Mouse (Mus musculus) Muller cell, postnatal 12 days (primary cell): ENCODE data around the gene Endog.
A peak's percentile ranks its signal among the peaks of the same experiment; 100 is the strongest.
"Not testable (repeated sequence)": the region's sequence is repeated elsewhere in the genome, so short reads cannot be mapped to it uniquely, and the experiment has no call there.

Experiments used
- DNase-seq: peaks from one replicate; pipeline ENCODE4 v3.0.0-alpha.2; 2015; ENCODE audit errors: inconsistent ontology term

Endog gene

DNA sequence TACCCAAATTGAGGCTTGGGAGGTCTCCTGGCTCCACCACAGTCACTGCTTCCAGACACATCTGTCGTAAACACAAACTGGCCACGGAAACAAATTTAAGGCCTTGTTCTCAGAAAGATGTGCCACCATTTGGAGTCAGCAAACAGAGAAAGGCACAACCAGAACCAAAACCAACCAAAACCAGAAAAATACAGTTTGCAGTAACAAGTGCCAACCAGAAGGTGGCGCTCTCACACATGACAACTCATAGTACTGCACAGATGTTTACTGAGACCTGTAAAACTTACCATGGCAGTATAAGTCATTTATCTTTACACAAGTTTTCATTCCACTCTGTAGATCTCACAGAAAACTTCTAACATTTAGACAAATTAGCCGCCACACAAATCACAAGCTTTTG, 4.6 kb upstream of the Endog start:
- no peak for DNase-seq

DNA sequence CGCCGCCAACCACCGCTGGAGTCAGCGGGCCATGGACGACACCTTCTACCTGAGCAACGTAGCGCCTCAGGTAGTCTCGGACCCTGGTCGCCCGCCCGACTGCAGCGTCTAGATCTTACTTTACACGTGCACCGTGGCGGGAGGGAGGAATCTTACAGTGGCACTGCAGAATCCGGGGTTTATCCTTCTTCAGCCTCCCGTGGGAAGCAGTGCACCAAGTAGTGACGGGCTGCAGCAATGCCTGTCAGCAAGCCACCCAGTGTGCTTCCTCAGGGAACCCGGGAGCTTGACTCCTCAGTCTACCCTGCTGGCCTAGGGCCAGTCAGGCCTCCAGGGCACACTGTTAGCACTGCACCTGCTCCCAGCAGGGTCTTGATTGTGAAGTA, 697 bp downstream of the Endog start:
- no peak for DNase-seq

DNA sequence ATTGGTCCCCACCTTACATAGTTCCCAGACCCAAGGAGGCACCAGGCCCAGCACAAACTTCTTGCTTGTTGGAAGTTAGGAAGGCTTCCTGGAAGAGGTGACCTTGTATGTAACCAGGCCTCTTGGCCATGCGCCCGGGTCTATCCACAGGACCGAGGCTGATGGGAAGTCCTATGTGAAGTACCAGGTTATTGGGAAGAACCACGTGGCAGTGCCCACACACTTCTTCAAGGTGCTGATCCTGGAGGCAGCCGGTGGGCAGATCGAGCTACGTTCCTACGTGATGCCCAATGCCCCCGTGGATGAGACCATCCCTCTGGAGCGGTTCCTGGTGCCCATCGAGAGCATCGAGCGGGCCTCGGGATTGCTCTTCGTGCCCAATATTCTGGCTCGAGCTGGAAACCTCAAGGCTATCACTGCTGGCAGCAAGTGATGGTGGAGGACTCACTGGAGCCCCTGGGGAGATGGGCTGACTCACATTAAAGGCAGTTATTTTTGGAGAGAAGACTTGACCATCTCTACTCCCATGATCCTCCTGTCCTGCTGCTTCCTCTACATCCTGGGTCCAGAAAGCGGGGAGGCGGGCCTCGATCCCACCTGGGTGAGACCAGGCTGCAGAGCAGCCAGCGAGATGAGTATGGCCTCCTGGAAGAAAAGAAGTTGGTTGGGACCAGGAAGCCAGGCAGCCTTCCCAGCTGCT, 2.4 kb downstream of the Endog start:
- no peak for DNase-seq

DNA sequence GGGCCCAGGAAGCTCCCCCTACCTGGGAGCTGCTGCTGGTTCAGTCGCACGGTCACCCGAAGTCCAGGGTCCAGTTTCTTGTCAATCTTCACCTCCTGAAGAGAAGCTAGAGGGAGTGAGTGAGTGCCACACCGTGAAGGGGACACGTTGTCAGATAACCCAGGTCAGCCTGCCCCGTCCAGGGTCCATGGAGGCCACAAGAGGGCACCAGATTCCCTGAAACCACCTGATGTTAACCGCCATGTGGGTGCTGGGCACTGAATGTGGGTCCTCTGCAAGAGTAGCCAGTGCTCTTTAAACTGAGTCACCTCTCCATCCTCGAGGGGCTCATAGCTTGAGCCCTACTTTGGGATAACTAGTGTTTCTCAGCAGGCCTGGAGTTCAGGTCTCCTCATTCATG, 4.6 kb downstream of the Endog start:
- DNase-seq, result no peak

DNA sequence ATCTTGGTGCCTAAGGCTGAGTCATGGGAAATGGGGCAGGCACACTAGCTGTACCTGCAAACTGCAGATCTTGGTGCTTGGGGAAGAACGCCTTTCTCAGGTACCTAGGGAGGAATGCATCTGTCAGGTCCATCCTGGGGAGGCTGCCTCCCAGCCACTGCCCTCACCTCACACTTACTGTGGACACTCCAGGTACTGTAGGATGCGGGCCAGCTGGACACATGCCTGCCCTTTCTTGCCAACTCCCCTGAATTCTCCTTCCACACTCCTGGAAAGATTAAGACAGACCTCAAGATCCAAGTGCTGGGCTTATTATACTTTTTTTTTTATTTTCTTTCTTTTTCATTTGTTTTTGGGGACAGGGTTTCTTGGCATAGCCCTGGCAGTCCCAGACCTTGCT, 5.3 kb downstream of the Endog start:
- DNase-seq, result no peak

DNA sequence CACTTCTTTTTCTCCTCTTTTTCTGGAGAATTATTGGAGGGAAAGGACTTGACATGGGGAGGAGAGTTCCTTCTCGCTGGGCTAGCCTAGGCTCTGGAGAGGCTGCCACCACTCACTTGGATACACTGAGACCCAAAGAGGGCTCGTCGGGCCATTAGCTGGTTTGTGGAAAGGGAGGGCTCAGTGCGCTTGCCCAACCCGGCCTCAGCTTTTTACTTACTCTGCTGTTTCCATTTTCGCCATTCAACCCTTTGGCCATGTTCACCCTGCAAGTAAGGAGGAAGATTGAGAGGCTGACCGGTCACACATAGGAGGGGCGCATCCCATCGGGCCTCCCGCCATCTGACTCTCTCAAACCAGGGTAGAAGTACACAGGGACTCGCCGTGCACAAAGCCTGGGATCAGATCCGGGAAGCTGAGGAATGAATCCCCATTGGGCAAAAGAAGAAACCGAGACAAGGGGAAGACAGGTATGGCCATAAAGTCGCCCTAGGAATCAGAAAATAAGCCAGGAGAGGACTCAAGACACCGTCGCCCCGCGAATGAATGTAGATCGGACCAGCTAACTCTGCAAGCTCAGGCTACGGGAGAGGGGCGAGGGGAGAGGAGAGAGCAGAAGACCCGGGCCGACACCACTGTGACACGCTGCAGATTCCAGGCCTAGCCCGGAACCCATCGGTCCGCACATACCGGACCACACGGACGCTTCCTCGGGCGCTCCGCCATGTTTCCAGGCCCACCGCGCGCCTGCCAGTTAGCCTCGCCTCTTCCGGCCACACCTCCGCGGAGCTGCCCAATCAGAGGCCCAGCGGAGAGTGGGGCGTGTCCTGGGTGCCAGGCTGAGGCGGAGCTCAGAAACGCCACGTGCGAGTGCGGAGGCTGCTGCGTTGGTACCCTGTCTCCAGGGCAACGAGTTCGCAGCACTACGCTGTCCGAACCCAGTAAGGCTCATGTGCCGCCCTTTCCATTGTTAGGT, 6.7 kb downstream of the Endog start, which contains the start of gene Spout1:
Gene Spout1, minus strand, starts transcription at position 760 of the 976 bp plus-strand sequence.
- peak; percentile 97 for DNase-seq

DNA sequence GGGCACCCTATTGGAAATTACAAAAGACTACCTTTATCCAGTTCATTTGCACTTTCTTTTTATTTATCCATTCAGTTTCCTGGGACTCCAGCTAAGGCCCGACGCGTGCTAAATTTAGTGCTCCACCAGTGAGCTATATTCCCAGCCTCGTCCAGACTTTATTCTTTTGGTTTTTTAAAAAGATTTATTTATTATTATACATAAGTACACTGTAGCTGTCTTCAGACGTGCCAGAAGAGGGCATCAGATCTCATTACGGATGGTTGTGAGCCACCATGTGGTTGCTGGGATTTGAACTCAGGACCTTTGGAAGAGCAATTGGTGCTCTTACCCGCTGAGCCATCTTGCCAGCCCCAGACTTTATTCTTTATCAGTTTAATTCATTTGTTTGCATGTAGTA, 7.4 kb downstream of the Endog start:
- not testable (repeated sequence) for DNase-seq

DNA sequence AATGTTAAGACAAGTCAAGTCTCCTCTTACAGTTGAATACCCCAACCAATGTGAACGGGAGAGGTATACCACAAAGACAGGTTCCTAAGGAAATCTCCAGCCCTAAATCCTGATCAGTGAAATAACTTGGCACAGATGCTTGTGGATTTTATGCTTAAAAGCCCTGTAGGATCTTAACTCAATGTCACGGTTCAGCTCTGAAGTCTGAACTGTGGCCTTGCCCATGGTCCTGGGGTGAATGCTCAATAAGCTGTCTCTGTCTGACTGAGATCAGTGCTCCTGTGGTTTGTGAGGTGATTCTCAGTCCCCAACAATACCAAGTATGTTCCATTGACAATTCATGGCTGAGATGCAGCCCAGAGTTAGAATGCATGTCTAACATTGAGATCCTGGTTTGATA, 11.1 kb downstream of the Endog start:
- no peak for DNase-seq

DNA sequence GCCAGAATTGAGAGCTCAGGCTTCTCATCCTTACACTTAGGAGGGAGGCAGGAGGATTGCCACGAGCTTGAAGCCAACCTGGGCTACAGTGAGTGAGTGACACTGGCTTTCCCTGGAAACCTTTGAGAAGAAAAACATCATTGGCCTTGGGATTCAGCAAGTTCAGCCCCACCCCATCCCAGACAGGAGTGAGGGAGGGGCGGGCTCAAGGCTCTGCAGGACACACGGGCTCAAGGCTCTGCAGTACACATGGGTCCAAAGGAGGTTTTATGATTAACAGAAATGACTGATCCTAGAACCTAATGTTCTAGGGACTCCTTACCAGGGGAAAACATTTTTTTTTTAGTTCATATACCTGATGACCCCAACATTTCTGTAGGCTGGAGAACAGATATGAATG, 12.4 kb downstream of the Endog start:
- DNase-seq, result no peak

DNA sequence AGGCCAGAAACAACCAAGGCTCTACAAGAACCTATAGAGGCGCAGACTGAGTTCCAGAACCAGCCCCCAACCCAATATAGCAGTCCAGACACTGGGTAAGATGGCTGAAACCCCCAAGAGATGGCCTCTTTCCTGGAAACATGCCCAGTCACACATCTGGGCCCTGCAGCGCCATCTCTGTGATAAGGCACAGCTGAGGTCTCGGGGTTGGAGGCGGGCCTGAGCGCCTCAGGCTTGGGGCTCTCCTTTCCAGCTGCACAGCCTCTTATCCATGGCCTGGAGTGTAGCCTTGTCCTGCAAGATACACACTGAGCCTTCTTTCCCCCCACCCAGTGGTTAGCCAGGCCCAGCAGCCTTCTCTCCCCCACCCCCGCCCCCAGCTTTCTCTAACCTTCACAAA, 14.0 kb downstream of the Endog start:
- DNase-seq, result no peak

DNA sequence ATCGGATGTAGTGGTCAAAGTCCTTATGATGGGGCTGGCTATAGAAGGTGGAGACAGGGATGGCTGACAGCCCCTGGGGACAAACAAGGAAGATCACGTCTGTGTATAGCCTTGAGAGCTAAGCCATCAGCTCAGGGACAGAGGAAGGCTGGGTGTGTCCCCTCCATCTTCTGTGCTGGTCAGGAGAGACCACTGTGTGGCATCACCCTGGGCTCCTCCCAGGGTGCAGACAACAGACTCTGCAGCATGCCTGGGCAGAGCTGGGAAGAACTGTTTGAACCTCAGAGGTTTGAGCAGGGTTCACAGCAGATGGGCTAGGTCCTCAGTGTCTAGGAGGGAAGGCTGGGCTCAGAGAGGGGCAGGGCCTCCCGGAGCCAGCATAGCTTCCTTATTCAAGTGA, 14.4 kb downstream of the Endog start:
- no peak for DNase-seq

DNA sequence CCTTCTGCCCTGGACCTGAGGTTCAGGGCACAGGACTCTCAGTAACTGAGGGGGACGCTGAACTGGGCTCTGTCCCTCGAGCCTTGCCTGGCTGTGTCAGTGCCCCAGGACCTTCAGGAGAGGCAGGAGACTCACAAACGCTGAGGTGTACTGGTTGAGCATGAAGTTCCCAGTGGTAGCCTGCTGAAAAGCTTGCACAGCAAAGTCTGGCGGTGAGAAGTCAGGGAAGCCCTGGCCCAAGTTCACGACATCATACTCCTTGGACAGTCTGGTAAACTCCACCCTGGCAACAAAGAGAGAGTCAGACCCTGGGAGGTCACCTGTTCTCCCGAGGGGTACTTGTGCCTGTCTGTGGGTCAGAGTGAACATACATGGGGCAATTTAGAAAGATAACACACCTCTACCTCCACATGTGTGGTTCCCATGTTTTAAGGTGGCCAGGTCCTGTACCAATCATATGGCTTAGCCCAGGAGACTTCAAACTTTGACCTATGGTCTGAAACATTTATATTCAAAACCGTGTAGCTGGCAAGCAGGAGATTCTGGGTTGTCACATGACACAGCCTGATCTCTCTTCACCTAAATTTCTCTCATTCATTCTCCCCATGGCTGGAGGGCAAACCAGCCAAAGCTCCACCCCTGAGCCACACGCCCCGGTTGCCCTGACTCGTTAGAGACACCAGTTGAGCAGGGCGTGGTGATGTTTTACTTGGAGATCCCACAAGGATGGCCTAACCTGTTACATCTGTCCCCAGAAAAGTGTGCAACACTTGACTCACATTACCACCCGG, 20.7 kb downstream of the Endog start:
- no peak for DNase-seq

DNA sequence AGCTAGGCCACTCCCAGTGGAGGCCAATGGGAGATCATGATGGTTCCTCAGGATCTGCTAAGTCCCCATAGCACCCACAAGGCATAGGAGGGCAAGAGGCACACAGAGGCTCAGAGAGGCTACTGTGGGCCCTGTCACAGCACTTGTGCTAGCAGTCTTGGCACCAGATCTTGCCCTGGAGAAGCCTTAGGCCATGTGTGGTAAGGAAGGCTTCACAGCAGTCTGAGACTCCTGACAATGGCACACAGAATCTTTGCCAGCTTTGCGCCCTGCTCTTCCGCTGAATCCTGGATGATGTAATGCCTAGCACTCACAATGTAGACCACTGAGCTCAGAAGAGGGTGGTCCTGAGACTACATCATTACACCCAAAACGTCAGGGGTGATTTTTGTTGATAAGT, 23.4 kb downstream of the Endog start:
- DNase-seq, result no peak

DNA sequence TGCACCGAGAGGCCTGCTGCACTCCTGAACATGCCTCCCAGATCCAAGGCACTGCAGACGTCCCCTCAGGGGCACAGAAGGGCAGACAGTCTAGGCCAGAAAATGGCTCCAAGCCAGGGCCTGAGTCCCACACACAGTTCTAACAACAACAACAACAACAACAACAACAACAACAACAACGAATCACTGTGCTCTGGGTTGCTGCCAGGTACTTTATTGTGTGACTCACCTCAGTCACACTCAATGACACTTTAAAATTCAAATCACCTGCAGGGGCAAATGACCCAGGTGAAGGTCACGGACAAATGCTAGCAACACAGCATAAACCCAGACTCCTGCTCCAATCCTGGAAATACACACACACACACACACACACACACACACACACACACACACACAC, 26.7 kb downstream of the Endog start:
- DNase-seq, result no peak

DNA sequence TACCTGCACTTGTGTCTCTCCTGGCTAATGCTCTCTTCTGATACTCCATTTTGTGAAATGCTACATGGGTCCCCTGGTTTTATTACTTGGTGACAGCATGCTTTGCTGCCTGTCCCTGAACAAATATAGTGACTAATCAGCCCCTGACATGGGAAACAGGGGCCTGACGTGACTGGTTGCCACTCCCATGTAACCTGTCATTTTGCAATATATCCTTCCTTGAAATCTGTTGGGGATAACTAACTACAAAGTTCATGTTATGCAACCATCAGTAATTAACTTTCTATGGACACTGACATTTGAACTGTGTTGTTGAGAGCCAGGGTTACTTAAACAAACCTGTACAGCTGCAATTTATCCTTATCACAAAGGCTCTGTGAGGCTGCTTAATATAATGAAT, 28.7 kb downstream of the Endog start:
- DNase-seq, result no peak

DNA sequence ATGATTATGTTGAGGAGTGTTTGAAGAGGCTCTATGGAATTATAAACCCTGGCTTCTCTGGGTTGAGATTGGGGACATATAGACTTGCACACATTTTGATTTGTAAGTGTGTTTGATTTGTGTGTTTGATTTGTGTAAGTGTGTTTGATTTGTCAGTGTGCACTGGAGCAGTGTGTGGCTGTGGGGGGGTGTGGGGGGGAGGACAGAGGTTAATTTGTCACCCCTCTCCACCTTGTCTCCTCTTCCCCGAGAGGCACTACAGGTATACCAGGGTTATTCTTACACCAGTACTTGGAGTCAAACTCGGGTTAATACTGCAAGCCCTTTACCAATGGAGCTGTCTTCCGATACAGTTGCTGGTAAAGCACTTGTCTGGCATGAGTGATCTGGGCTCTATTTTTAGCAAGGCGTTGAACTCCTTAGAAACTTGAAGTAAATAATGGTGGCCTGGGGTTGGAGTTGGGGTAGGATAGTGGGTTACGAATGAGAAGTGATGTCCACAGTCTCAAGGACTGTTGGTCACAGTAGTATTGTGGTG, 29.2 kb downstream of the Endog start:
- DNase-seq, result no peak

DNA sequence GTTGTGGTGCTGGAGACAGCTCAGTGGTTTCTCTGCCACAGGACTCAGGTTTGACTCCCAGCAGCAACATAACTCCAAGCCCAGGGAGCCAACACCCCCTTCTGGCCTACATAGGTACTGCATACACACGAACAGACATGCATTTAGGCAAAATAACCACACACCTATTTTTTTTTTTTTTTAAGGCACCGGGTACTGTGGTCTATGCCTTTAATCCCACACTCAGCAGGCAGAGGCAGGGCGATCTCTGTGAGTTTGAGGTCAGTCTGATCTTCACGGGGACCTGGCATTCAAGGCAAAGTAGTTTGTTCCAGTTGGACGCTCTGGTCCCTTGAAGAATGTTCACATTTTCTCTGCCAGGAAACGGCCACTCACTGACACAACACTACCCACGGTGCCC, 32.1 kb downstream of the Endog start:
- DNase-seq, result no peak

DNA sequence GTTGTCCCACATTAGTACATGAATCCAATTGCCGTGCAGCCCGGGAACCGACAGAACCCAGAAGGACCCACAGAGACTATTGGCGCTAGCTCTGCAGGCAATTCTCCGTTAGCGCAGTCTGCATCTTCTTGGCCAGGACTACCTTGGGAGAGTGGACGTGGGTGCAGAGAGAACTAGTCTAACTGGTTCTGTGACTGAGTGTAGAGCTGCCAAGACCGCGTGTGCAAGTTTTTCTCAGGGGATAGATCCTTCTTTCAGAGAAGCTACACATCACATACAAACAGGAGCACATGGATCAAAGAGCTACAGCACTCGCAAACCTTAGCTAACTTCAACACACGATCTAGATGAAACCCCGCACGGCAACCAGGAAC, 33.9 kb downstream of the Endog start:
- DNase-seq, result no peak

DNA sequence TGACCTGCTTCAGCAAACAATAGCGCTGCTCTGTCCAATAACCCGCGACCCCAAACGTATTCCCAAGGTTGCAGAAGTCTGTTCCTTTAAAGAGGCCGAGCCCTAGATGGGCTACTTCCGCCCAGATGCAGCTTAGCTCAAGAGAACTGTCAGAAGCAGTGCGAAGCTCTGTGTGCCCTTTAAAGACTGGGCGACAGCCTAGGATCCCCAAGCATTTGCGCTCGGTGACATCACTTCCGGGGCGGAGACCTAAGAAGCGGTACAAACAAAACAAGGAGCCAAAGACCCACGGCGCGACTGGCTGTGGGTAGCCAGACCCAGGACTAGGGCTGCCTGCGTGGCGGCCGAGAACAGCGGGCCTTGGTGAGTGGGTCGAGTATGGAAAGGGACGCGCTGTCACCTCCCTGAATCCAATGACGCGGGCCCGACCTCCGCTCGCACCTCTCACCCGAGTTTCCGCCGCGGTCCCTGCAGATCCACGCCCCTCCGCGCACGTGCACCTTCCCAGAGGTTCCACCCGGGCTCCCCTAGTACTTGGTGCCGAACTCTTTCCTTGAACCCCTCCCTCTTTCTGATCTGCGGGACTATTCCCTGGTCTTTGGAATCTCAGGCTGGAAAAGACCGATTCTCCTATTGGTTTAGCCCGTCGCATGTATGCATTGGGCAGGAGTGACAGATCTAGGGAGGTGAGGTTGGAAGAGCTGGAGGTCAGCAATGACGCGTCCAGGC, 34.5 kb downstream of the Endog start, which contains the start of gene Kyat1:
Gene Kyat1, minus strand, starts transcription at position 219 of the 729 bp plus-strand sequence.
- peak; percentile 92 for DNase-seq

DNA sequence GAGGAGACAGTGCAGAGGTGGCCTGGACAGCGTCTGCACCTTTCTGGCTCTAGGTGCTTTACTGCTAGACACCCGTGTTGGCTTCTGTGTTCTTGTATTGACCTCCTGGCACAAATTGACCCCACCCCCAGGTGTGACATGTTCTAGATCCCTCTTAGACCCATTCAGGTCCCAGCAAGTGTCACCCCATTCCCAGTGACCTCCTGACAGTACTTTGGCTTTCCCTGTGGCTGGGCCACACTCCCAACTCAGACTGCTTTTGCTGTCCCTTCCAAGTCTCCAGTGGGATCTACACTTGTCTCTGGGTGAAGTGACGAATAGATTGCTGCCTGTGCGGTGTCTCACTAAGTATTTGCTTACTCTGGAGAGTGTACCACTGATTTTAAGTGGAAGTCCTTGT, 36.1 kb downstream of the Endog start:
- DNase-seq, result no peak

DNA sequence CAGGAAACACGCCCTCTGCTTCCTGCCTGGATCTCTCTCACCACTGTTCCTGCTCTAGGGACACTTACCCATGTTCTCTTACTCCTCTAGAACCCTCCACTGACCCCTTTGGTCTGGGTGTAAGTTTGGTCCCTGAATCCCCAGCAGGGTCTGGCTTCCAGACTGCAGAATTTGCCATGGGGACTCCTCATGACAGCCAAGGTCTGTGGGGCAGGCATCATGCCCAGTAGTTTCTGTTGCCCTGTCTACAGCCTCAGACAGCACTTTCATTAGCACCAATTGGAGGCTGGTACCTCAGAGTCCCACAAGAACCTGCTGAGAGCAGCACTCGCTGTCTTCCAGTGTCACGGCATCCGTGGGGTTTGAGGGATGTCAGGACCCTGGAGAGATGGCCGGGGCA, 36.6 kb downstream of the Endog start:
- no peak for DNase-seq
